Mouse (Mus musculus): ENCODE data around the gene Ccdc113. TPM values are rescaled to one million over a fixed set of nuclear protein-coding genes. Genes with fewer than 3 reads are reported as not detected.

The Ccdc113 gene
- polyA plus RNA-seq, 1 experiment: not detected

DNA sequence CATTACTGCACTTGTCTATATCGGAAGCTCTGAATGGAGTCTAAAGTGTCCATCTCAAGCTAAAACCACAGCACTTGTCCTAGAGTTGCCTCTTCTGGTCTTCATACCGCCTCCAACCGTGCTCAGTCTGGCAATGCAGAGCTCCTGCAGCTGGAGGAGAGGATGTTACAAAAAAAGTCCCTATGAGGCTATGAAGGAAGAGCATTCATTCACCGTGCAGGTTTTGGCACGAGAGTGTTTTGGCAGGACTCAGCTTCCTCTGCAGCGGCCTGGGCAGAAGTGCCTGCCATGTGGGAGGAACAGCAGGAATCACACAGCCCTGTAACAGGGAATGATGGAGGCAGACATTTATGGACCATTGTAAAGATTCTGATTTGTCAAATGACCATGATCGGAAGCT, 31.5 kb upstream of the Ccdc113 start:
- H3K79me2 ChIP-seq (ENCODE audit: control insufficient read depth, insufficient read depth): no peaks in the 10 kb centered on the region
- H3K79me3 ChIP-seq (ENCODE audit: low read depth): no peaks in the 10 kb centered on the region
- no peaks in the 10 kb centered on the region for H3K36me3 ChIP-seq (ENCODE audit: control insufficient read depth, insufficient read depth)
- H3ac ChIP-seq (ENCODE audit: control insufficient read depth, insufficient read length, low read depth): no peak overlapping the region
- peaks cover 33% of the 10 kb centered on the region for H3K27me3 ChIP-seq (ENCODE audit: control insufficient read depth, insufficient read depth, insufficient read length)
- TF ChIP-seq MYOD1 (IDR thresholded peaks at IDR 0.05; ENCODE audit: control insufficient read depth, insufficient read length, low read depth) (no peak), MYOG (IDR thresholded peaks at IDR 0.05; ENCODE audit: control insufficient read depth, extremely low read depth, insufficient read length) (no peak), MAX (IDR thresholded peaks at IDR 0.05) (no peak), CTCF (IDR thresholded peaks at IDR 0.05; ENCODE audit: control insufficient read depth, insufficient read depth, insufficient read length) (no peak), CEBPB (IDR thresholded peaks at IDR 0.05; ENCODE audit: low read depth) (no peak), FOSL1 (IDR thresholded peaks at IDR 0.05; ENCODE audit: insufficient read depth, low read length, poor library complexity, severe bottlenecking) (no peak), USF1 (IDR thresholded peaks at IDR 0.05; ENCODE audit: low read depth) (no peak)
- H3K4me3 ChIP-seq (ENCODE audit: insufficient read depth, poor library complexity, severe bottlenecking): no peak overlapping the region

- Histone ChIP-seq H3K4me3 (ENCODE audit: insufficient read depth, poor library complexity, severe bottlenecking) (no peak overlapping the region), H3K79me3 (ENCODE audit: low read depth) (no peaks in the 10 kb centered on the region), H3ac (ENCODE audit: control insufficient read depth, insufficient read length, low read depth) (no peak overlapping the region), H3K79me2 (ENCODE audit: control insufficient read depth, insufficient read depth) (no peaks in the 10 kb centered on the region), H3K36me3 (ENCODE audit: control insufficient read depth, insufficient read depth) (no peaks in the 10 kb centered on the region), H3K27me3 (ENCODE audit: control insufficient read depth, insufficient read depth, insufficient read length) (peaks cover 18% of the 10 kb centered on the region)
- TF ChIP-seq CEBPB (IDR thresholded peaks at IDR 0.05; ENCODE audit: low read depth) (no peak), USF1 (IDR thresholded peaks at IDR 0.05; ENCODE audit: low read depth) (no peak), CTCF (IDR thresholded peaks at IDR 0.05; ENCODE audit: control insufficient read depth, insufficient read depth, insufficient read length) (no peak), MAX (IDR thresholded peaks at IDR 0.05) (no peak), FOSL1 (IDR thresholded peaks at IDR 0.05; ENCODE audit: insufficient read depth, low read length, poor library complexity, severe bottlenecking) (no peak), MYOD1 (IDR thresholded peaks at IDR 0.05; ENCODE audit: control insufficient read depth, insufficient read length, low read depth) (no peak), MYOG (IDR thresholded peaks at IDR 0.05; ENCODE audit: control insufficient read depth, extremely low read depth, insufficient read length) (no peak)
Observed at GRCm38 (mm10) chr8:95504835-95505234, 29.1 kb upstream of the Ccdc113 start.

DNA sequence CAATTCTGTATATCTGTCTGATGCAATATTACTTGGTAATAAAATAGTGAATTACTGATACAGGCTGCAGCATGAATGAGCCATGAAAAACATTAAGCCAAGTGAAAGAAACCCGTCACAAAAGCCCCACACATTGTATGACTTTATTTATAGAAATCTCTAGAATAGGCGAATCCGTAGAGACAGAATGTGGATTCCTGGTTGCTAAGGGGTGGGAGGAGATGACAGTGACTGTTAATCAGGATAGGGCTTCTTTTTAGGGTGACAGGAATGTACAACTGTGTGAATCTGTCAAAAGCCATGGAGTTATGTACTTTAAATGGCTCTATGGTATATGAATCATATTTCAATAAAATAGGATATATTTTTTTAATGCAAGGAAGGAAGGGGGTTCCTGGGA, 28.3 kb upstream of the Ccdc113 start:
- Histone ChIP-seq H3K27me3 (ENCODE audit: control insufficient read depth, insufficient read depth, insufficient read length) (peaks cover 23% of the 10 kb centered on the region), H3K79me2 (ENCODE audit: control insufficient read depth, insufficient read depth) (no peaks in the 10 kb centered on the region), H3ac (ENCODE audit: control insufficient read depth, insufficient read length, low read depth) (no peak overlapping the region), H3K4me3 (ENCODE audit: insufficient read depth, poor library complexity, severe bottlenecking) (no peak overlapping the region), H3K36me3 (ENCODE audit: control insufficient read depth, insufficient read depth) (no peaks in the 10 kb centered on the region), H3K79me3 (ENCODE audit: low read depth) (no peaks in the 10 kb centered on the region)
- TF ChIP-seq MYOG (IDR thresholded peaks at IDR 0.05; ENCODE audit: control insufficient read depth, extremely low read depth, insufficient read length): no peak
- no peak for TF ChIP-seq USF1 (IDR thresholded peaks at IDR 0.05; ENCODE audit: low read depth)
- TF ChIP-seq CEBPB (IDR thresholded peaks at IDR 0.05; ENCODE audit: low read depth): no peak
- no peak for TF ChIP-seq MYOD1 (IDR thresholded peaks at IDR 0.05; ENCODE audit: control insufficient read depth, insufficient read length, low read depth)
- TF ChIP-seq MAX (IDR thresholded peaks at IDR 0.05): no peak
- no peak for TF ChIP-seq FOSL1 (IDR thresholded peaks at IDR 0.05; ENCODE audit: insufficient read depth, low read length, poor library complexity, severe bottlenecking)
- no peak for TF ChIP-seq CTCF (IDR thresholded peaks at IDR 0.05; ENCODE audit: control insufficient read depth, insufficient read depth, insufficient read length)

- H3K79me2 ChIP-seq (ENCODE audit: control insufficient read depth, insufficient read depth): no peaks in the 10 kb centered on the region
- peaks cover 26% of the 10 kb centered on the region for H3K27me3 ChIP-seq (ENCODE audit: control insufficient read depth, insufficient read depth, insufficient read length)
- TF ChIP-seq CEBPB (IDR thresholded peaks at IDR 0.05; ENCODE audit: low read depth) (no peak), MYOG (IDR thresholded peaks at IDR 0.05; ENCODE audit: control insufficient read depth, extremely low read depth, insufficient read length) (no peak), FOSL1 (IDR thresholded peaks at IDR 0.05; ENCODE audit: insufficient read depth, low read length, poor library complexity, severe bottlenecking) (no peak), MYOD1 (IDR thresholded peaks at IDR 0.05; ENCODE audit: control insufficient read depth, insufficient read length, low read depth) (no peak), USF1 (IDR thresholded peaks at IDR 0.05; ENCODE audit: low read depth) (no peak), MAX (IDR thresholded peaks at IDR 0.05) (no peak), CTCF (IDR thresholded peaks at IDR 0.05; ENCODE audit: control insufficient read depth, insufficient read depth, insufficient read length) (no peak)
- no peaks in the 10 kb centered on the region for H3K79me3 ChIP-seq (ENCODE audit: low read depth)
- H3K36me3 ChIP-seq (ENCODE audit: control insufficient read depth, insufficient read depth): no peaks in the 10 kb centered on the region
- no peak overlapping the region for H3ac ChIP-seq (ENCODE audit: control insufficient read depth, insufficient read length, low read depth)
- H3K4me3 ChIP-seq (ENCODE audit: insufficient read depth, poor library complexity, severe bottlenecking): no peak overlapping the region
Observed at GRCm38 (mm10) chr8:95506245-95506644, 27.6 kb upstream of the Ccdc113 start.

- H3K79me3 ChIP-seq (ENCODE audit: low read depth): no peaks in the 10 kb centered on the region
- TF ChIP-seq FOSL1 (IDR thresholded peaks at IDR 0.05; ENCODE audit: insufficient read depth, low read length, poor library complexity, severe bottlenecking): no peak
- no peak for TF ChIP-seq USF1 (IDR thresholded peaks at IDR 0.05; ENCODE audit: low read depth)
- no peak for TF ChIP-seq CTCF (IDR thresholded peaks at IDR 0.05; ENCODE audit: control insufficient read depth, insufficient read depth, insufficient read length)
- no peak for TF ChIP-seq MAX (IDR thresholded peaks at IDR 0.05)
- TF ChIP-seq MYOD1 (IDR thresholded peaks at IDR 0.05; ENCODE audit: control insufficient read depth, insufficient read length, low read depth): no peak
- no peak for TF ChIP-seq MYOG (IDR thresholded peaks at IDR 0.05; ENCODE audit: control insufficient read depth, extremely low read depth, insufficient read length)
- TF ChIP-seq CEBPB (IDR thresholded peaks at IDR 0.05; ENCODE audit: low read depth): no peak
- peaks cover 13% of the 10 kb centered on the region for H3K27me3 ChIP-seq (ENCODE audit: control insufficient read depth, insufficient read depth, insufficient read length)
- no peak overlapping the region for H3K4me3 ChIP-seq (ENCODE audit: insufficient read depth, poor library complexity, severe bottlenecking)
- H3K36me3 ChIP-seq (ENCODE audit: control insufficient read depth, insufficient read depth): no peaks in the 10 kb centered on the region
- H3ac ChIP-seq (ENCODE audit: control insufficient read depth, insufficient read length, low read depth): no peak overlapping the region
- no peaks in the 10 kb centered on the region for H3K79me2 ChIP-seq (ENCODE audit: control insufficient read depth, insufficient read depth)
Observed at GRCm38 (mm10) chr8:95512257-95512656, 21.6 kb upstream of the Ccdc113 start.

- TF ChIP-seq MAX (IDR thresholded peaks at IDR 0.05) (no peak), USF1 (IDR thresholded peaks at IDR 0.05; ENCODE audit: low read depth) (no peak), CEBPB (IDR thresholded peaks at IDR 0.05; ENCODE audit: low read depth) (no peak), MYOG (IDR thresholded peaks at IDR 0.05; ENCODE audit: control insufficient read depth, extremely low read depth, insufficient read length) (no peak), MYOD1 (IDR thresholded peaks at IDR 0.05; ENCODE audit: control insufficient read depth, insufficient read length, low read depth) (no peak), FOSL1 (IDR thresholded peaks at IDR 0.05; ENCODE audit: insufficient read depth, low read length, poor library complexity, severe bottlenecking) (no peak), CTCF (IDR thresholded peaks at IDR 0.05; ENCODE audit: control insufficient read depth, insufficient read depth, insufficient read length) (no peak)
- no peaks in the 10 kb centered on the region for H3K79me2 ChIP-seq (ENCODE audit: control insufficient read depth, insufficient read depth)
- no peak overlapping the region for H3ac ChIP-seq (ENCODE audit: control insufficient read depth, insufficient read length, low read depth)
- H3K79me3 ChIP-seq (ENCODE audit: low read depth): no peaks in the 10 kb centered on the region
- peaks cover 13% of the 10 kb centered on the region for H3K27me3 ChIP-seq (ENCODE audit: control insufficient read depth, insufficient read depth, insufficient read length)
- no peak overlapping the region for H3K4me3 ChIP-seq (ENCODE audit: insufficient read depth, poor library complexity, severe bottlenecking)
- H3K36me3 ChIP-seq (ENCODE audit: control insufficient read depth, insufficient read depth): no peaks in the 10 kb centered on the region
Observed at GRCm38 (mm10) chr8:95513219-95513618, 20.7 kb upstream of the Ccdc113 start.

Measured in C2C12 (cell line).